Mouse (Mus musculus) urinary bladder, postnatal 25 days (tissue): ENCODE measurements around the gene Pam.

Source experiments
- DNase-seq: peaks from one replicate; pipeline ENCODE4 v3.0.0; 2022; ENCODE audit warnings: low spot score

Gene Pam

GRCm38 (mm10) chr1:97909561-97909960, 185.9 kb downstream of the Pam start:
- no peak for DNase-seq

GRCm38 (mm10) chr1:97908736-97909135, 186.7 kb downstream of the Pam start:
- no peak for DNase-seq

- no peak for DNase-seq
These were observed 191.5 kb downstream of the Pam start for GRCm38 (mm10) chr1:97903912-97904460.

- no peak for DNase-seq
These were observed 192.6 kb downstream of the Pam start for GRCm38 (mm10) chr1:97902830-97903229.

GRCm38 (mm10) chr1:97900559-97901153, 194.8 kb downstream of the Pam start:
- no peak for DNase-seq

- DNase-seq = no peak
These were observed 207.9 kb downstream of the Pam start for GRCm38 (mm10) chr1:97887511-97887910.

GRCm38 (mm10) chr1:97883498-97883897, 211.9 kb downstream of the Pam start:
- no peak for DNase-seq

- DNase-seq = no peak
These were observed 218.4 kb downstream of the Pam start for GRCm38 (mm10) chr1:97877037-97877436.

GRCm38 (mm10) chr1:97873490-97874054, 221.9 kb downstream of the Pam start:
- DNase-seq = no peak

- DNase-seq = no peak
These were observed 223.0 kb downstream of the Pam start for GRCm38 (mm10) chr1:97872493-97872892.

GRCm38 (mm10) chr1:97872072-97872471, 223.4 kb downstream of the Pam start:
- no peak for DNase-seq

GRCm38 (mm10) chr1:97864135-97864534, 231.3 kb downstream of the Pam start:
- DNase-seq = no peak

GRCm38 (mm10) chr1:97863140-97863539, 232.3 kb downstream of the Pam start:
- DNase-seq = no peak

GRCm38 (mm10) chr1:97862734-97863133, 232.7 kb downstream of the Pam start:
- DNase-seq = no peak

GRCm38 (mm10) chr1:97854256-97854655, 241.2 kb downstream of the Pam start:
- no peak for DNase-seq

GRCm38 (mm10) chr1:97851601-97852175, 243.8 kb downstream of the Pam start:
- no peak for DNase-seq

GRCm38 (mm10) chr1:97848601-97849241, 246.7 kb downstream of the Pam start:
- DNase-seq = no peak

- DNase-seq = no peak
These were observed 252.0 kb downstream of the Pam start for GRCm38 (mm10) chr1:97843220-97843992.

GRCm38 (mm10) chr1:97834354-97834822, 261.1 kb downstream of the Pam start:
- DNase-seq = no peak

- no peak for DNase-seq
These were observed 261.7 kb downstream of the Pam start for GRCm38 (mm10) chr1:97833466-97834353.

GRCm38 (mm10) chr1:97828087-97828486, 267.4 kb downstream of the Pam start:
- no peak for DNase-seq
